Mouse (Mus musculus): ENCODE results near the gene Hoxb1. TPM values are rescaled to one million over a fixed set of nuclear protein-coding genes. Genes with fewer than 3 reads are reported as not detected.

The Hoxb1 gene
- total and polyA plus RNA-seq, 3 experiments, result not detected

DNA sequence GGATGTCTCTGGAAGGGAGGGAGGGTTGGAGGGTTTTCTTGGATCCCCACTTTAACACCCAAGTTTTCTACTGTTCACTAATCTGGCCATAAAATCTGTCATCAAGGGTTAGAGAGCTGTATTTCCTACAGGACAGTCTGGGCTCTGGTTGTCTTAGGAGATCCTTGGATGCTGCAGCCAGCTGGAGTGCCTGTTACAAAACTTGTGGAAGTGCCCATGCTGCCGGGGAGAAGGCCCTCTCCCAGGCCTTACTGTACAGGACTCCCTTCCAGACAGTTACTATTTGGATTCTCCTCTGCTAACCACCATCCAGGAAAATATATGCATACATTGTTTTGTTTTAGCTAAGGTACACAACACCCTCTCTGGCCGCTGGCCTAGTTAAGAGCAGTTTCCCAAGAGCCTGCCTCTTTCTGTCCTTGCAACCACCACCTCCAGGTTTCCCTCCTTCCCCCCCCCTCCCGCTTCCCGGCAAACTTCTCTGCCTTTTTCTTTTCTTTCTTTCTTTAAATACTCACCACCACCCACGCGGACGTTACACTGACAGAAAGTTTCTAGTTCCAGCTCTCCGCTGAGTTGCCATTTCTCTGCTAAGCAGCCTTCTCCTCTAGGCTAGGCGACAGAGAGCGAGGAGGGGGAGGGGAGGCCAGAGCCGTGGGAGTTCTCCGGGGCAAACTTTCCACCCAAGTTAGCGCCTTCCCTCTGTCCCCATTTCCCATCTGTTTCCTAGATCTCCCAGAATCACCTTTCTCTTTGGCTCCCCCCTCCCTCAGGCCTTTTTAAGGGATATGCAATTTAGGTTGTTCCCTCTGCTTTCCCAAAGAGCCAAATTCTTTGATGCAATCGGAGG lies 15.8 kb upstream of the Hoxb1 start:
- Histone ChIP-seq H3K27me3 (ENCODE audit: control insufficient read depth, insufficient read depth, low read length) (peaks cover 12% of the 10 kb centered on the region), H3K79me2 (replicated peaks; ENCODE audit: control insufficient read depth, insufficient read depth, low read length) (no peaks in the 10 kb centered on the region), H3K9ac (ENCODE audit: low read depth, low read length) (no peak overlapping the region), H3K36me3 (ENCODE audit: control insufficient read depth, insufficient read depth, low read length) (no peaks in the 10 kb centered on the region), H3K4me3 (no peak overlapping the region), H3K4me1 (ENCODE audit: control insufficient read depth, insufficient read depth, low read length) (no peaks in the 10 kb centered on the region), H3K27ac (no peak overlapping the region; the same call in 1 of the 2 replicates)
- WGBS, result 34% methylated on average over 14 of the region's 14 CpGs
- TF ChIP-seq CTCF (IDR thresholded peaks at IDR 0.05) (no peak), POLR2A (IDR thresholded peaks at IDR 0.05; ENCODE audit: insufficient read depth, low read depth, low read length) (no peak), EP300 (IDR thresholded peaks at IDR 0.05; ENCODE audit: insufficient read depth, low read depth, low read length) (no peak)
- no peak for DNase-seq
- intact Hi-C loops (cut with DNase I), result loop anchor here (5.0 kb wide), 1 partner anchor 58 kb away; no protein-coding TSS in a partner anchor

DNA sequence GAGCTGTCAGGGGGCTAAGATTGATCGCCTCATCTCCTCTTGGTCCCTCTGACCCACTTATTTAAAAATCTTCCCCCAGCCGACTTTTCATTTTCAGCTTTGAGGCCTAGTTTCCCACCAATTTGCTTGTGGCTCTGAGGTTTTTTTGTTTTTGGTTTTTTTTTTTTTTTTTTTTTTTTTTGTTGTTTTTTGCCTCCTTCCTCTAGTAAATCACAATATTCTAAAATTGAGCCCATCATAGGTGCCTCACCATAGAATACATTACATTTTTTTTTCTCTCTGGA lies 15.3 kb upstream of the Hoxb1 start, which contains the start of gene Hoxb2:
Hoxb2 (plus strand) TSS at position 185 of the 284 bp plus-strand sequence.
- 53% methylated on average over 2 of the region's 2 CpGs for WGBS
- Histone ChIP-seq H3K79me2 (replicated peaks; ENCODE audit: control insufficient read depth, insufficient read depth, low read length) (no peaks in the 10 kb centered on the region), H3K27ac (peak within 1 kb of the TSS; percentile 15; the same call in 1 of the 2 replicates), H3K4me1 (ENCODE audit: control insufficient read depth, insufficient read depth, low read length) (no peaks in the 10 kb centered on the region), H3K4me3 (no peak within 1 kb of the TSS), H3K36me3 (ENCODE audit: control insufficient read depth, insufficient read depth, low read length) (no peaks in the 10 kb centered on the region), H3K9ac (ENCODE audit: low read depth, low read length) (no peak within 1 kb of the TSS), H3K27me3 (ENCODE audit: control insufficient read depth, insufficient read depth, low read length) (peaks cover 12% of the 10 kb centered on the region)
- no peak for DNase-seq
- intact Hi-C loops (cut with DNase I), result loop anchor here (5.0 kb wide), 1 partner anchor 57 kb away; no protein-coding TSS in a partner anchor
- no peak for TF ChIP-seq EP300 (IDR thresholded peaks at IDR 0.05; ENCODE audit: insufficient read depth, low read depth, low read length)
- no peak for TF ChIP-seq CTCF (IDR thresholded peaks at IDR 0.05)
- no peak for TF ChIP-seq POLR2A (IDR thresholded peaks at IDR 0.05; ENCODE audit: insufficient read depth, low read depth, low read length)

DNA sequence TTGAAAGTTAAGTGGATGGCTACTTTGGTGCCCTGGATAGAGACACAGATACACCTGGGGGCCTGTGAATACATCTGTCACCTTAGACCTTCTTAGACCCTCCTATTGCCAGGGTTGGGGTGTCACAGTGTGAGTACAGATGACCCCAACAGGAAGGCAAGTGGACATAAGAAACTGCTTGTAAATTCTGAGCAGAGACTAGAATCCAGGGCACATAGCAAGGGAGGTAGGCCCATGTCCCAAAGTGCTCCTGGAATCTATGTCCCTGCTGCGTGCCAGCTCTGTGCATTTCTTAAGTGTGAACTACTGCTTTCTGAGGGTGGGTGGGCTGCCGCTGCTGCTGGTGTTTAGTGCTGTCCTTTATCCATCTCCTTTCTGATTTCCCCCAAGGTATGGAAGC lies 14.8 kb upstream of the Hoxb1 start:
- Histone ChIP-seq H3K9ac (ENCODE audit: low read depth, low read length) (no peak overlapping the region), H3K27ac (no peak overlapping the region), H3K36me3 (ENCODE audit: control insufficient read depth, insufficient read depth, low read length) (no peaks in the 10 kb centered on the region), H3K79me2 (replicated peaks; ENCODE audit: control insufficient read depth, insufficient read depth, low read length) (no peaks in the 10 kb centered on the region), H3K27me3 (ENCODE audit: control insufficient read depth, insufficient read depth, low read length) (peaks cover 12% of the 10 kb centered on the region), H3K4me1 (ENCODE audit: control insufficient read depth, insufficient read depth, low read length) (no peaks in the 10 kb centered on the region), H3K4me3 (no peak overlapping the region)
- intact Hi-C loops (cut with DNase I), result loop anchor here (5.0 kb wide), 1 partner anchor 57 kb away; no protein-coding TSS in a partner anchor
- 81% methylated on average over 2 of the region's 2 CpGs for WGBS
- DNase-seq, result no peak
- TF ChIP-seq POLR2A (IDR thresholded peaks at IDR 0.05; ENCODE audit: insufficient read depth, low read depth, low read length), result no peak
- no peak for TF ChIP-seq EP300 (IDR thresholded peaks at IDR 0.05; ENCODE audit: insufficient read depth, low read depth, low read length)
- TF ChIP-seq CTCF (IDR thresholded peaks at IDR 0.05), result no peak

DNA sequence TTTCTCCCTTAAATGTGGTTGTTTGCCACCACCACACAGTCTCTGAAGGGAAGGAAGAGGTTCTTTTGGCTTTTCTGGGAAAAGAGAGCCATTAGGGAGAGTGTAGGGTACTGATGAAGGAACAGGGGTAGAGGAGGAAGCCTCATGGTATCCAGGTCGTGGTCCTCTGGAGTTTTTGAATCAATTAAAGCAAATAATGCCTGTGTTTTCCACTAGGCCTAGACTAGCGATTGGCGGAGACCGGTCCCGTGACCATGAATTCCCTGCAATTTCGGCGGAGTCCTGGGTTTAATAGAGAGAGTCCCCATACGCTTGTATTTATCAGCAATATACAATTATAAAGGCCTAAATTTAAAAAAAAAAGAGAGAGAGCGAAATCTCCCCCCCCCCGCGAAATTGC lies 14.2 kb upstream of the Hoxb1 start:
- Histone ChIP-seq H3K36me3 (ENCODE audit: control insufficient read depth, insufficient read depth, low read length) (no peaks in the 10 kb centered on the region), H3K9ac (ENCODE audit: low read depth, low read length) (no peak overlapping the region), H3K27me3 (ENCODE audit: control insufficient read depth, insufficient read depth, low read length) (peaks cover 7% of the 10 kb centered on the region; the same call in 1 of the 2 replicates), H3K4me3 (no peak overlapping the region; the same call in 1 of the 2 replicates), H3K27ac (peak overlapping the region; percentile 15; the same call in 1 of the 2 replicates), H3K79me2 (replicated peaks; ENCODE audit: control insufficient read depth, insufficient read depth, low read length) (no peaks in the 10 kb centered on the region), H3K4me1 (ENCODE audit: control insufficient read depth, insufficient read depth, low read length) (no peaks in the 10 kb centered on the region)
- 39% methylated on average over 11 of the region's 11 CpGs for WGBS
- intact Hi-C loops (cut with DNase I), result loop anchor here (5.0 kb wide), 1 partner anchor 56 kb away; no protein-coding TSS in a partner anchor
- TF ChIP-seq EP300 (IDR thresholded peaks at IDR 0.05; ENCODE audit: insufficient read depth, low read depth, low read length) (no peak), CTCF (IDR thresholded peaks at IDR 0.05) (no peak), POLR2A (IDR thresholded peaks at IDR 0.05; ENCODE audit: insufficient read depth, low read depth, low read length) (no peak)
- DNase-seq, result no peak

DNA sequence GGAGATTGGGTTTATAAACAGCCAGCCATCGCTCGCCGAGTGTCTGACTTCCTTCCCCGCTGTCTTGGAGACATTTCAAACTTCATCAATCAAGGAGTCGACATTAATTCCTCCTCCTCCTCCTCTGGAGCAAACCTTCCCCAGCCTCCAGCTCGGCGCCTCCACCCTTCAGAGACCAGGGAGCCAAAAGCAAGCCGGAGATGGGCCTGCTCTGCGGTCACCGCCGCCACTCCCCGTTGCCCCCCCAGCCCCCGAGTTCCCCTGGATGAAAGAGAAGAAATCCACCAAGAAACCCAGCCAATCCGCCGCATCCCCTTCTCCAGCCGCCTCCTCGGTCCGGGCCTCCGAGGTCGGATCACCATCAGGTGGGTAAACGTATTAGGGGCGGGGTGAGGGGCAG lies 13.7 kb upstream of the Hoxb1 start:
- no peaks in the 10 kb centered on the region for H3K79me2 ChIP-seq (replicated peaks; ENCODE audit: control insufficient read depth, insufficient read depth, low read length)
- intact Hi-C loops (cut with DNase I), result loop anchor here (2.0 to 5.0 kb wide), 2 partner anchors 37 to 55 kb away; no protein-coding TSS in a partner anchor
- no peaks in the 10 kb centered on the region for H3K4me1 ChIP-seq (ENCODE audit: control insufficient read depth, insufficient read depth, low read length)
- H3K27ac ChIP-seq, result peak overlapping the region; percentile 75
- WGBS, result 8% methylated on average over 22 of the region's 22 CpGs
- no peaks in the 10 kb centered on the region for H3K36me3 ChIP-seq (ENCODE audit: control insufficient read depth, insufficient read depth, low read length)
- H3K9ac ChIP-seq (ENCODE audit: low read depth, low read length), result peak overlapping the region; percentile 48
- TF ChIP-seq CTCF (IDR thresholded peaks at IDR 0.05), result no peak
- no peak for TF ChIP-seq EP300 (IDR thresholded peaks at IDR 0.05; ENCODE audit: insufficient read depth, low read depth, low read length)
- TF ChIP-seq POLR2A (IDR thresholded peaks at IDR 0.05; ENCODE audit: insufficient read depth, low read depth, low read length), result no peak
- H3K4me3 ChIP-seq, result peak overlapping the region; percentile 46
- peak in 1 of 2 experiments; percentile 33 for DNase-seq
- peaks cover 7% of the 10 kb centered on the region; the same call in 1 of the 2 replicates for H3K27me3 ChIP-seq (ENCODE audit: control insufficient read depth, insufficient read depth, low read length)
